Mouse (Mus musculus): ENCODE results near the gene H6pd.

Gene H6pd

DNA sequence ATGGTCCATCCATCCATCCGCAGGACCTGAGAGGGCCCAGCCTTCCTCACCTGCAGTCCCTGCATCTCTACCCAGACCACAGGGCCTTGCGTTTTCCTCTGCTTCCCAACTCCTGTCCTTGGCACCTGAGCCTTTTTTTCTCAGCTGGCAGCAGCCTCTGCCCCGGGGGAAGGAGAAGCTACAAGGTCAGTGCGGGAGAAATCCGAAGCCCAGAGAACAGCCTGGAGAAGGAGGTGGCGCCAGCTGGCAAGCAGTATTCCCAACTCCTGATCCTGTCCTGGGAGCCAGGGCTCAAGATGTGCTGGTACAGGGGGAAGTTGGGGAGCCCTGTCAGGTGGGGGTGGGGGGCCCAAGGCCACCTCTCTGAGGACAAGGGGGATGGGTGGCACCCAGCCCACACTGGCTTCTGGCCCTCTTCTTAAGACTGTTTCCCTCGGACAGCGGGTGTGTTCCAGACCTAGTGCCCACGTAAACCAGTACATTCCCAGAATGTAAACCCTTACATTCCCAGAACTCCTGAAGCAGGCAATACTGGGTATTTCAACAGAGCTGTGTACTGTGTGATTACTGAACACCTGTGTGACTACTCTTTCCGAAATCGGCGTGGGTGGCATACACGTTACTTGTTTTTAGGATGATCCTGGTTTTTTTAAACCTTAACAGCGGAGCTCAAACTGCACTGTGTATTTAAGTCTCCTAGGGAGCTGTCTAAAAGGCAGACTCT, 9.9 kb downstream of the H6pd start:
- no peak for DNase-seq (ENCODE audit: low spot score)

DNA sequence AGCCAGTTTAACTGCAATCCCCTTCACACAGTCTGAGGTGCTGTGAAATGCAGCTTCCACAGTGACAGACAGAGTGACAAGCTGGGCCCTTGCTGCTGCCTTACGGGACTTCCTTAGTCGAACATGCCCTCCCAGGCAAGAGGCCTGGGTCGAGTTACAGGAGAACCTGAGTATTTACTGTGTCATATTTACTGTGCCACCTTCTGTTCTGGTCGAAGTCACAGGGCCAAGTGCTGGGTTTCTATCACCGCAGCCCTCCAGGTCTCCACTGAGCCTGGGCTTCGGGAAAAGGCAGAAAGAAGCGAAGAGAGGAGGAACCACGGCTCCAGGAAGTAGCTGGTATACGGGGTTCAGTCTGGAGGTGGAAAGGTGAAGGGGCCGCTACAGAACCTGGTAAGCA, 10.8 kb downstream of the H6pd start:
- no peak for DNase-seq (ENCODE audit: low spot score)

DNA sequence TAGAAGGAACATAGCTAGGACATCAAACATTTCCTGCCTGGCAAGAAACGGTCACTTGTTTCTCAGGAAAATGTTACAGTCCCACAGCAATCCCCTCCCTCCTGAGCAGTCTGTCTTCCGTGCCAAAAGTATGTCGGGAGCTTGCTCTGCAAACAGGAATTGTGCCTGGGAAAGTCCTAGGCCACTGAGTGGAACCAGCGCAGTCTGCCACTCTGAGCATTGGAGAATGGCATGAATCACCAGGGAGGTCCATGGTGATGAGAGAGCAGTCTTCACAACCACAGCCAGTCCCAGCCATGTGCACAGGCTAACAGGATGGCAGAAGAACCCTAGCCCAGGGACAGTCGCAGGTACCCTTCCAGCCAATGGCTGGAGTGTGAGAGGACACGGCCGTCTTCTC, 12.4 kb downstream of the H6pd start:
- no peak for DNase-seq (ENCODE audit: low spot score)

DNA sequence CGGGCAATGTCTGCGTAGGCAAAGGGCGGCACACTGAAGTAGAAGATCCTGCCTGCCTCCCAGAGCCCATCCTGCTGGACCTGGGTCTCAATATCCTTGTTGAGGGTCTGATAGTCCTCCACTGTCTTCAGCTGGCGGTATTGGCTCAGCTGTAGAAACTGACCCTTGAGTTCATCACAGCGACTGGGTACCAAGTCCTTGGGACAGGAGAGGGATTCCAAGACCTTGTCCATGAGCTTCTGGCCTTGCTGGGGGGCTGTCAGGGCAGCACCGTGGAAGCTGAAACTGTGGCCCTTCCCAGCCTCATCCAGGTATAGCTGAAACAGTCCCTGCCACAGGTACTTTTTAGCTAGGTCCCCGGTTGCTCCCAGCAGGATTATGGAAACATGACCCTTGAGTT, 12.9 kb downstream of the H6pd start:
- no peak for DNase-seq (ENCODE audit: low spot score)

- DNase-seq (ENCODE audit: low spot score): no peak
Measured at GRCm38 (mm10) chr4:149994218-149994617, 14.6 kb downstream of the H6pd start.

- no peak for DNase-seq (ENCODE audit: low spot score)
Measured at GRCm38 (mm10) chr4:149992670-149993032, 16.2 kb downstream of the H6pd start.

DNA sequence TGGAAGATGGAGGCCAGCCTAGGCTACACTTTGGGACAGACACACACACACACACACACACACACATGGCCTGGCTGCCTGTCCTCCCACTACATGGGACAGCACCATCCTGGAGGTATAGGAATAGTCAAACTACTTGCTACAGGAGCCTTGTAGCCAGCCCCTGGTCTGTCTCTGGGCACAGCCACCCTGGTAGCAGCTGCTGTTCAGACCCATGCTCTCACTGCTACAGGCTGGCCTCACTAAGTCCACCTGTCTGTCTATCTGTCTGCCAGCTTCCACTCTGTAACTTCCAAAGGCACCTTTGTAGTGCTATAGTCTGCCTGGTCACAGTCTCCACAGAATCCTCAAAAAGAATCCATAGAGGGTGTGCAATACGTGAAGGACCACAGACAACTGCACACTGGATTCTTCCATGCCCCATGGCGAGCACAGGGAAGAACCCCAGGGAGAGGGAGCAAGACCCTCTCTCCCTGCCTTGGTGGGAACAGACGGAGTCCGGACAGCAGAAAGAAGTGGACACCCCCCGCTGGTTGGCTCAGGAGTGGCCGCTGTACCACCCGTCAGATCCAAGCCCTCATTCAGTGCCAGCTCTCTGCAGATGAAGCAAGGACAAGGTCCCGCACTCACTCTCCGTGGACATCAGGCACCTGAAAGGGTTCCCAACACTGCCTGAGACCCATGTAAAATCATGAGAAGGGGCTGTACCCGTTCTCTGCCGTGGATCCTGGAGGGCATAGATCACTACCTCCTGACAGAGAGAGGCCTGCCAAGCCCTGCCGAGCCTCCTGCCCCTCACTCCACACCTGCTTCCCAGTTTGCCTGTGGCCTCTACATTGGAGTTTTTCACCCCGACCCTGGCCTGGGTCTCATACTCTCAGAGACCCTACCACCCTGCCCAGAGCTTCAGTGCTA, 16.8 kb downstream of the H6pd start:
- DNase-seq (ENCODE audit: low spot score): no peak

GRCm38 (mm10) chr4:149990954-149991633, 17.7 kb downstream of the H6pd start:
- DNase-seq (ENCODE audit: low spot score): no peak

DNA sequence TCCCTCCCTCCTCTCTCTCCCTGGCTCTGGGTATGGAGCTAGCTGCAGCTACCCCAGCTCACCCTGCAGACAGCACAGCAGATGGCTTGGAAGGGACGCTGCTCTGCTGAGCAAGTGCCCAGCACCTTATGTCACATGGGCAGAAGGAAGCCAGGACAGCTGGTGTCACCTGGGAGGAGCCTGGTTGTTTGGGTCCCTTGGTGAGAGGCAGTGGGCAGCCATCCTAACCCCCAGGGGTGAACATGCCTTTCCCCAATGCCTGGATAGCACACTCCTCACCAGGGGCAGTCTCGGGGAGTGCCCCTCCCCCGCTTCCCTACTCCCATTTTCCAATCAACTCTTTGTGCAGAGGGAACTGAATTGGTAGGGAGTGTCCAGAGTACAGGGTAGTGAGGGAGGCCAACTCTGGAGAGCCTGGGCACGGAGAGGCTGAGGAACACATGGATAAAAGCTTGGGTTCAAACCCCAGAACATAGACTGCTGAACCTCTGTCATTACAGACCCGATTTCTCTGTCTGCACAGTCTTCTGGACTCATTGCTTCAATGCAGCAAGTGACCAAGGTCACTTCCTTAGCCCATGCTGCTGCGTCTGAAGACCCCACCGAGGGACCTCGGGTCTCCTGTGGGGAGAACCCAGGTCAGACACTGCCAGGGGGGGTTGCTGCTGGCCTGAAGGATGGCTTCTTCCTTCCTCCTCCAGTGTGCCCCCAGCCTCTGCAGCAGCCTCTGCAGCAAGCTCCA, 18.4 kb downstream of the H6pd start:
- DNase-seq (ENCODE audit: low spot score): no peak

DNA sequence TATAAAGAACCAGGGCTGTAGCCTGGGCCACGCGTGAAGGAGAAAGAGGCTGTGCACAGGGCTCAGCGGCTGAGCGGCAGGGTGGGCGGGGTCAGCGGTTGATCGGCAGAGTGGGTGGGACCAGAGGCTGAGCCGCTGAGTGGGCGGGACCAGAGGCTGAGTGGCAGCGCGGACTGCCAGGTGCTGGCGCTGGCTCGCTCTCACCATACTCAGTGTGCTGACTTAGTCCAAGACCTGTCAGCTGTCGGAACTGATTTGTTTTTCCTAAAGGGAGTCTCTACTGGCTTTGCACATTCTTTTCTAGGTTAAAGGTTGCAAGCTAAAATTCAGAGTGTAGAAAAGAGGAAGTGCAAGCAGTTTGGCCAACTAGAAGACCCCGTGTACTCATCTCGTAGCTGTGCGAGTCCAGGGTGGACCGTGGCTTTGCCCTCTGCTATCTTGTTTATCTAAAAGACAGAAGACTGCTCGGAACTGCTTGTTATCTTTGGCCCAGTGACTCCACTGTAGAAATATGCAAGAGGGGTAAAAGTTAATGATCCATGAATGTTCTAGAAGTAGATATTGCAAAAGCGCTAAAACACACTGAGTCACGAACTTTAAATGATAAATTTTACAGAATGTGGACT, 19.8 kb downstream of the H6pd start:
- DNase-seq (ENCODE audit: low spot score): no peak

DNA sequence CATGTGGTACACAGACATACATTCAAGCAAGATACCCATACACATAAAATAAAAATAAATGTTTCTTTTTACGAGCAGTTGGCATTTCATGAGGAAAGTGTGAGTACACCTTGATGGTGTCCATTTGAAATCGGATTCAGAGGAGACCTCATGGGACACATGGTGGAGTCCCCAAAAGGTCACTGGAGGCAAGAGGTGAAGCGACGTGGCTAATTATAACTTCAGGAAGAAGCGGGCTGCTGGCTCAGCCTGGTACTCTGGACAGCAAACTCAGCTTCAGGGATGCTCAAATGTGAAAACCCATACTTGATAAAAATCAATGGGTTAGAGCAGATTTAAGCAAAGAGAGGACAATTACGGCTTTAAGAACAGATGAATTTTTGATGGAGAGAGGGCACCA, 20.5 kb downstream of the H6pd start:
- no peak for DNase-seq (ENCODE audit: low spot score)

DNA sequence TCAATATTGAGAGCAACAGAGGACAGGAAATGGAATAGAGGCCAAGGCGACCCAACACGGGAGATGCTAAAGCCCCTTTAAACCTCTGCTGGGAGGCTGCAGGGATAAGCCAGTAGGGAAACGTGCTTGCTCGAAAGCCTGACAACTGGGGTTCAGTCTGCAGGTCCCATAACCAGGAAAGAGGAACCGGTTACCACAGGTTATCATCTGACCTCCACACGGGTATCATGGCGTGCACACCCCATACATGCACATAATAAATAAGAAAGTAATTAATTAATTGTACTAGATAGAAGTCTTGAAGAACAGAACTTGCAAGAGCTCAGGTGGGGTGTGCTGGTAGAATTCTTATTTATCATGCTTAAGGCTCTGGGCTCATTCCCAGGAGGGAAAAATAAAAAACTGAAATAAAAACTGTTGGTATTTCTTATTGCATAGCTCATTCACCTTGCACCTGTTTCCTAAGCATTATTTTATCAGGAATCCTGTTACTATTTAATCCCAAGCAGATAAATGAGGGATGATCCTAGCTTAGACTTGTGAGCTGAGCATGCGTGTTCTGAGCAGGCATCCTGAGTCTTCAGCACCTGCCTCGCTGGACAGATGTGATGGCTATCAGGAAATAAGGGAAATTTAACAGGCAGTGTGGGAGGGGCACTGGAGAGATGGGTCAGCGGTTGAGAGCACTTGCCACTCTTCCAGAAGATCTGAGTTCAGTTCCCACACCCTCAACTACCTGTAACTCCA, 22.0 kb downstream of the H6pd start:
- no peak for DNase-seq (ENCODE audit: low spot score)

DNA sequence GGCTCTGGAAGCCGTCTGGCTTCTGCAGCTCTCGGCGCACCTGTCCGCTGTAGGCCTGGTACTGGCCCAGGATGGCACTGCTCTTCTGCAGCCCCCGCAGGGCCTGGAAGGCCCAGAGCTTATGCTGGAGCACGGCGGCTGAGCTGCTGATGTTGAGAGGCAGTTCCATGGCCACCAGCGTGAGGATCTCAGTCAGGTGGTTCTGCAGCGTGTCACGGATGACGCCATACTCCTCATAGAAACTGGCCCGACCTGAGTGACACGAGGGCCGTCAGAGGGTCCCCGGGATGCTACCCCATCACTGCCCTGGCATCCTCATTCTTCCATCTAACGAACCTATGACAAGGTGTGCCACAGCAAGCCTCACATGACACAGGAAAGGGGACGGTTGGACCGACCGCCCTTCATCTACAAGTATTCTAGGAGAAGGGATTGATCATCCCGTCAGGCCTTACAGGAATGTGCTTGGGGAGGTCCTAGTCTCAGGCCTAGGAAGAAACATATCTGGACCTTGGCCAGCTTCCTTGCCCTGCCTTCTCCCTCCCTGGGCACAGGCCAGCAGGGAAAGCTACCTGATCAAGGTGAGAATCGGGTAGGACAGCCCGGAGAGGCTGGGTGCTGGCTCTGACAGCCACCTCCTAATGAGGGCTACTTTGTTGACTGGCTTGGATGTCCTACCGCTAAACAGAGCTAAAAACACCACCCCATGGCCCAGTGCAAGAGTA, 24.7 kb downstream of the H6pd start:
- DNase-seq (ENCODE audit: low spot score): no peak

- no peak for DNase-seq (ENCODE audit: low spot score)
Measured at GRCm38 (mm10) chr4:149982154-149982553, 26.7 kb downstream of the H6pd start.

GRCm38 (mm10) chr4:149979819-149980308, 29.0 kb downstream of the H6pd start:
- DNase-seq (ENCODE audit: low spot score): peak; percentile 83

DNA sequence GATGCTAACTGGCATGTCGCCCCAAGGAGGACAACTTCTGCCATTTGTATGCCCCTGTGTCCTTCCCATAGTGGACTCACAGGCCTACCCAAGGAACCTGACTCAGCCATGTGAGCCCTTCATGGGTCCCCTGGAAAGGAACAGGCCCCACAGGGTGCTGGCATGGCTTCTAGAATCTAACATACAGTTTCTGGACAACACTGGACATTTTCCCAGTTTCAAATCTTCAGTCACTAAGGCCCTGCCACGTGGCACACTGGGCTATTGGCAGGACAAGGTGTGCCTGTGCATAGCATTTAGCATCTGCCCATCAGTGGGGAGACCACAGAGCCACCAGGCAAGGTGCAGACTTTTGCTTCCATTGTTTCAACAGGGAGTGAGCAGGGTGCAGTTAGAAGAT, 30.0 kb downstream of the H6pd start:
- no peak for DNase-seq (ENCODE audit: low spot score)

DNA sequence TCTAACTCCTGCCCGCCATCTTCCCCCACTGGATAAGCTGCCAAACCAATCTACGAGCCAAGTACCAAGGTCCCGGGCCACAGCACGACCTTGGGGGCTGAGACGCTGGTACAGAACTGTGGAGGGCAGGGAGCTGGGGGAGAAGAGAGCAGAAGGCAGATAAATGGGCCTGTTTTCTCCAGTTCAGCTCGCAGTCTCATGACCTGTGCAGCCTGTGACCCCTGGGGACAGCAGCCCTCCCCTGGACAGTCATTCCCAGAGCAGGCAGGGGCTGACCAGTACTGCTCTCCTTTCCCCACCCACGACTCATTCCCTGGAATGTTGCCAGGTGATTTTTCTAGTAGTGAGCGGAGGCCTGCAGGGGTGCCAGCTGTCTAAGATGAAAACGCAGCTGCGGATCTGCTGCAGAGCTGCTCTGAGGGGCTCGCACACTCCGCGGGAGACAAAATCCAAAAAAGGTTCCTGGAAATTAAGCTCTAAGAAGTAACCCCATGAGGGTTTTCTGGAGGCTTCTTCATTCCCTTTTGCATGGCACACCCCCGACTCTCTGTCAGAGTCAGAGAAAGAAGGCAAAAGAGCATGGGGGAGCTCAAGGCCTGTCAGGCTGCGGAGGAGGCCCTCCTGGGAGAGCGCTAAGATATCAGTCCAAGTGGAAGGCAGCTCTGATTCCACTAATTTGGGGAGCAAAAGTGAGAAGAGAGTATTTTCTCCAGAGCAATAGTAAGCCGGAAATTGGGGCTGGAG, 30.9 kb downstream of the H6pd start:
- DNase-seq (ENCODE audit: low spot score): no peak

DNA sequence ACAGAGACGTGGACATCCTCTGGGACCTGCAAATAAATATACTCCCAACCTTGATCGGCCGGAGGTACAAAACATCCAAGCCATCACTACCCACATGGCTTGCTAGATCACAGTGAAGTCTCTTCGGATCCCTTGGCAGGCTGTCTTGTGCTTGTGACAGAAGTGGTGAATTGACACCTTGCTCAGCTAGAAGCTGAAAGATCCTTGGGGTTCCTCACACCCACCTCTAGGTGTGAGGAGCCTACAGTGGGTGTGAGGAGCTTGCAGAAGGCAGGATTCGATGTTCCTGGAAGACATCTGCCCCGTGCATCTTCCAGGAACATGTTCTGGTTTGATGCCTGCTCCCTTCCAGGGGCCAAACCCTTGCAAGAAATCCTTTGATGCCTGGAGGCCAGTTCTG, 31.6 kb downstream of the H6pd start:
- no peak for DNase-seq (ENCODE audit: low spot score)

GRCm38 (mm10) chr4:149975730-149976254, 33.0 kb downstream of the H6pd start:
- DNase-seq (ENCODE audit: low spot score): no peak
